8 mouse cellular contexts compared by ENCODE assay signal in the genomic region with DNA sequence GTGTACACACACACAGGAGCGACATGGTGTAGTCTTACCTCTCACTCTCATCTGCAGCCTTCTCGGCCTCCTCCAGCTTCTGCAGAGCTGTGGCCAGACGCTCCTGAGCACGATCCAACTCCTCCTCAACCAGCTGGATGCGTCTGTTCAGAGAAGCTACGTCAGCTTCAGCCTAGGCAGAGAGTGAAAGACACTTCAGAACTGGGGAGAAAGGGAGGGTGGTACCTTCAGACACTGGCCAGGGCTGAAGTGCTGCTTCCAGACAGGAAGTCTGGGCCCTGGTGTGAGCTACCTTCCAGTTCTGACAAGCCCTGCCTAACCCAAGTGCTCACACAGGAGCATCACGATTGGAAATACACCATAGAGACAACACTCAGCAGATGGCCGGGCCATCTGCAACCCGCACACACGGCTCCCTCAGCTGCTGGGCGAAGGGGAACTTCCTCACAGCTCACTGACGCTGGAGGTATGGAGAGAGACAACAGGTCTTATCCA. TPM values are rescaled to one million over a fixed set of nuclear protein-coding genes. Genes with fewer than 3 reads are reported as not detected.
DNase-seq lines count a peak whose midpoint lies in the region; ATAC-seq and TF ChIP-seq lines count a peak whose summit lies in the region.

No protein-coding gene starts in this region.

- H3K9me3 ChIP-seq in kidney, postnatal 0 days (replicated peaks; ENCODE audit: low read length): no peaks in the 10 kb centered on the region
- H3K9me3 ChIP-seq in heart, postnatal 0 days (replicated peaks; ENCODE audit: control insufficient read depth, low read length): no peaks in the 10 kb centered on the region
- peaks cover 6% of the 10 kb centered on the region for H3K9me3 ChIP-seq in hindbrain, embryonic 12.5 days (replicated peaks)

- H3K4me3 ChIP-seq in kidney, postnatal 0 days (replicated peaks; ENCODE audit: low read depth, low read length): no peak overlapping the region
- no peak overlapping the region for H3K4me3 ChIP-seq in heart, postnatal 0 days (ENCODE audit: low read depth, low read length)
- no peak overlapping the region for H3K4me3 ChIP-seq in hindbrain, embryonic 12.5 days

- 80% methylated on average over 12 of the region's 12 CpGs for WGBS in kidney, postnatal 0 days
- 55% methylated on average over 12 of the region's 12 CpGs for WGBS in heart, postnatal 0 days
- 94% methylated on average over 12 of the region's 12 CpGs for WGBS in hindbrain, embryonic 12.5 days

- no peaks in the 10 kb centered on the region for H3K27me3 ChIP-seq in kidney, postnatal 0 days (ENCODE audit: insufficient read depth, low read length)
- no peaks in the 10 kb centered on the region for H3K27me3 ChIP-seq in heart, postnatal 0 days (ENCODE audit: control insufficient read depth, insufficient read depth, low read length)
- no peaks in the 10 kb centered on the region for H3K27me3 ChIP-seq in splenic B cell, adult 2 months (ENCODE audit: control insufficient read depth, insufficient read depth, low read length, poor library complexity, severe bottlenecking)
- H3K27me3 ChIP-seq in hindbrain, embryonic 12.5 days: no peaks in the 10 kb centered on the region

- no peak for TF ChIP-seq EP300 in heart, postnatal 0 days (IDR thresholded peaks at IDR 0.05; ENCODE audit: low read depth)

- H3K4me2 ChIP-seq in kidney, postnatal 0 days (ENCODE audit: low read length): no peak overlapping the region
- no peak overlapping the region for H3K4me2 ChIP-seq in heart, postnatal 0 days (ENCODE audit: low read depth, low read length)
- no peak overlapping the region for H3K4me2 ChIP-seq in hindbrain, embryonic 12.5 days (replicated peaks)

- H3K4me1 ChIP-seq in kidney, postnatal 0 days (replicated peaks; ENCODE audit: insufficient read depth, low read length): peaks cover 25% of the 10 kb centered on the region
- peaks cover 33% of the 10 kb centered on the region for H3K4me1 ChIP-seq in heart, postnatal 0 days (ENCODE audit: control insufficient read depth, insufficient read depth)
- H3K4me1 ChIP-seq in hindbrain, embryonic 12.5 days: peaks cover 21% of the 10 kb centered on the region

- no peak for TF ChIP-seq CTCF in kidney, postnatal 0 days (IDR thresholded peaks at IDR 0.05; ENCODE audit: low read depth)
- no peak for TF ChIP-seq CTCF in heart, postnatal 0 days (IDR thresholded peaks at IDR 0.05; ENCODE audit: low read depth)

- intact Hi-C loops in left cerebral cortex, postnatal 36 days (cut with DNase I): no loop called here

- H3K9ac ChIP-seq in kidney, postnatal 0 days (ENCODE audit: low read depth, low read length): no peak overlapping the region
- no peak overlapping the region for H3K9ac ChIP-seq in heart, postnatal 0 days (replicated peaks; ENCODE audit: low read depth, low read length)
- no peak overlapping the region for H3K9ac ChIP-seq in hindbrain, embryonic 12.5 days

- peak overlapping the region; percentile 48; the same call in 1 of the 2 replicates for H3K27ac ChIP-seq in kidney, postnatal 0 days
- H3K27ac ChIP-seq in heart, postnatal 0 days (ENCODE audit: low read depth): peak overlapping the region; percentile 81
- H3K27ac ChIP-seq in hindbrain, embryonic 12.5 days: no peak overlapping the region

- no peak for DNase-seq in kidney, postnatal 0 days (ENCODE audit: low spot score)
- DNase-seq in kidney, adult 18-20 months: no peak
- DNase-seq in cerebellum, adult 9-11 months: peak; percentile 93
- no peak for DNase-seq in heart, postnatal 0 days (ENCODE audit: low spot score)
- peak; percentile 79 to 80 for DNase-seq in left cerebral cortex, postnatal 36 days (ENCODE audit: low spot score in 2 of 2)
- DNase-seq in splenic B cell, adult 2 months (ENCODE audit: low read depth, low spot score): peak; percentile 35
- DNase-seq in adrenal gland, postnatal 14 days: no peak

- peaks cover 56% of the 10 kb centered on the region for H3K36me3 ChIP-seq in kidney, postnatal 0 days (ENCODE audit: insufficient read depth, low read length)
- peaks cover 96% of the 10 kb centered on the region for H3K36me3 ChIP-seq in heart, postnatal 0 days (replicated peaks; ENCODE audit: control insufficient read depth, insufficient read depth, low read length)
- H3K36me3 ChIP-seq in splenic B cell, adult 2 months (ENCODE audit: control insufficient read depth, insufficient read depth, low read length, poor library complexity, severe bottlenecking): peaks cover 23% of the 10 kb centered on the region
- peaks cover 52% of the 10 kb centered on the region for H3K36me3 ChIP-seq in hindbrain, embryonic 12.5 days

- 0 out of 2 replicates have a peak, but pooled peaks have one; percentile 17 for ATAC-seq in kidney, postnatal 0 days (replicated peaks; ENCODE audit: low FRiP score, low read depth)
- ATAC-seq in heart, postnatal 0 days (ENCODE audit: insufficient read depth, low read depth): no peak
- no peak for ATAC-seq in hindbrain, embryonic 12.5 days (ENCODE audit: low FRiP score)

RNA-seq across cellular contexts. Expression of a gene that starts 13.2 kb away (rescaled TPM):
- polyA plus RNA-seq in kidney, postnatal 0 days (2015; fragmentation: Nextera tagmentation; extraction: Ambion mirVana): 577 and 637 TPM in 2 replicates
- total RNA-seq in heart, postnatal 0 days (2014; rRNA removed; ENCODE audit: low replicate concordance): 3,473 and 3,533 TPM in 2 replicates
- 10,043 and 10,309 TPM in 2 replicates for polyA plus RNA-seq in heart, postnatal 0 days (2015; fragmentation: Nextera tagmentation; extraction: Ambion mirVana)
- total RNA-seq in left cerebral cortex, postnatal 36 days (2021): 100 to 1,000 TPM; 230 to 232 TPM
- polyA plus RNA-seq in hindbrain, embryonic 12.5 days (2016; fragmentation: Nextera tagmentation; extraction: Ambion mirVana): 396 and 527 TPM in 2 replicates
- total RNA-seq in adrenal gland, postnatal 14 days (2021): 183 and 207 TPM in 2 replicates

Comparison
In these comparisons a context has a peak if more than half of its experiments do, and no peak if none do; other contexts are left out.
1. DNase-seq: peak in cerebellum, adult 9-11 months (single experiment), left cerebral cortex, postnatal 36 days (2 of 2) and splenic B cell, adult 2 months (single experiment); none in kidney, postnatal 0 days (single experiment), kidney, adult 18-20 months (single experiment), heart, postnatal 0 days (single experiment) and adrenal gland, postnatal 14 days (single experiment).
2. RNA of a gene that starts 13.2 kb away (total RNA-seq): 3,473 to 3,533 TPM in heart, postnatal 0 days; 230 to 232 TPM in left cerebral cortex, postnatal 36 days and 183 to 207 TPM in adrenal gland, postnatal 14 days; every median in the first group is over 10 times any median in the second.